Mouse (Mus musculus) embryonic facial prominence, embryonic 15.5 days (tissue): ENCODE measurements around the gene 1700016K19Rik. TPM values are rescaled to one million over a fixed set of nuclear protein-coding genes. Genes with fewer than 3 reads are reported as not detected.
A peak's percentile ranks its signal among the peaks of the same experiment; 100 is the strongest.

Experiments
- ATAC-seq: fragments of 200-750 bp; cut with Nextera tagmentation; 2 replicates; pipeline ENCODE4 v1.8.0; 2017; ENCODE audit warnings: low read depth, moderate TSS enrichment; ENCODE audit not compliant: insufficient number of reproducible peaks, low FRiP score, low TSS enrichment
- H3K27ac ChIP-seq: fragments of 300-500 bp; sonication (generic); replicated peaks from 2 replicates; pipeline ENCODE4 v1.5.1; 2015; ENCODE audit warnings: mild to moderate bottlenecking, inconsistent platforms
- H3K27me3 ChIP-seq: fragments of 300-500 bp; sonication (generic); 2 replicates; pipeline ENCODE4 v1.6.1; 2015; ENCODE audit warnings: inconsistent platforms
- H3K36me3 ChIP-seq: fragments of 300-500 bp; sonication (generic); 2 replicates; pipeline ENCODE4 v1.6.1; 2015; ENCODE audit warnings: mild to moderate bottlenecking, inconsistent platforms
- H3K4me1 ChIP-seq: fragments of 300-500 bp; sonication (generic); 2 replicates; pipeline ENCODE4 v1.6.1; 2015; ENCODE audit warnings: inconsistent platforms
- H3K4me2 ChIP-seq: fragments of 300-500 bp; sonication (generic); replicated peaks from 2 replicates; pipeline ENCODE4 v1.6.1; 2015; ENCODE audit warnings: mild to moderate bottlenecking, inconsistent platforms
- H3K4me3 ChIP-seq: fragments of 300-500 bp; sonication (generic); replicated peaks from 2 replicates; pipeline ENCODE4 v1.5.1; 2015; ENCODE audit warnings: mild to moderate bottlenecking, inconsistent platforms
- H3K9ac ChIP-seq: fragments of 300-500 bp; sonication (generic); 2 replicates; pipeline ENCODE4 v1.6.1; 2015; ENCODE audit warnings: inconsistent platforms
- H3K9me3 ChIP-seq: fragments of 300-500 bp; sonication (generic); replicated peaks from 2 replicates; pipeline ENCODE4 v1.6.1; 2016; ENCODE audit warnings: inconsistent platforms
- WGBS: fragments of 180-500 bp; shearing (Covaris S2); methylation state at CpG from one replicate; pipeline ENCODE4 v1.1.7; 2015; 5-methylcytosine and 5-hydroxymethylcytosine counted together
- polyA plus RNA-seq: library from polyadenylated mRNA; unstranded; fragments of >200 nt; fragmentation: Nextera tagmentation; extraction: Ambion mirVana; gene quantifications from 2 replicates; pipeline ENCODE4 v1.2.1, GENCODE M21; 2015

Gene 1700016K19Rik
- polyA plus RNA-seq = 12.7 and 19.2 TPM in 2 replicates

- Histone ChIP-seq H3K9me3 (no peaks in the 10 kb centered on the region), H3K27ac (no peak within 1 kb of the TSS), H3K4me2 (peak within 1 kb of the TSS; percentile 93), H3K9ac (peak within 1 kb of the TSS; percentile 35; the same call in 1 of the 2 replicates), H3K4me1 (peaks cover 12% of the 10 kb centered on the region), H3K27me3 (peaks cover 4% of the 10 kb centered on the region; the same call in 1 of the 2 replicates), H3K4me3 (peak within 1 kb of the TSS; percentile 61), H3K36me3 (no peaks in the 10 kb centered on the region)
- WGBS = 10% methylated on average over 34 of the region's 36 CpGs
- ATAC-seq = 0 out of 2 replicates have a peak, but pooled peaks have one; percentile 73
Measured at GRCm38 (mm10) chr11:75999440-76000155, at the start of gene 1700016K19Rik. 1700016K19Rik (plus strand) TSS chr11:75999912.

GRCm38 (mm10) chr11:75950459-75950858 lies 49.3 kb upstream of the 1700016K19Rik start:
- ATAC-seq = no peak
- H3K9ac ChIP-seq = no peak overlapping the region

DNA sequence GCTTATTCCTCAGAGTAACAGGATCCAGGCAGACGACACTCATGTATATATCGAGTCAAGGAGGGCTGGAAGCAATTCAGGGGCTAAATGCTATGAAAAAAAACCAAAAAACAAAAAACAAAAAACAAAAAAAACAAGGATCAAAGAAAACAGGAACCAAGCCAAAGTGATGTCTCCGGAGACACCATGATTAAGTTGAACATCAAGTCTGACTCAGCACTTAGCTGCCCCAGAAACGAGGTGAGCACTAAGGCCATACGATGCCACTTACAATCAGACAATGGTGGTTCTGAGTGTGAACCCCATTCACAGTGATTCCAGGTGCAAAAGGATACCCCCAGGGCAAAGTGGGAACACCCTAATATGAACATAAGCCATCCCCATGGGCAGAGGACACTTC lies 47.8 kb upstream of the 1700016K19Rik start:
- no peak for ATAC-seq
- WGBS = 52% methylated on average over 5 of the region's 5 CpGs
- 0 out of 2 replicates have a peak, but pooled peaks cover 4% of the 10 kb centered on the region for H3K4me1 ChIP-seq

More at GRCm38 (mm10) chr11:75950459-75950858, 49.3 kb upstream of the 1700016K19Rik start:
- Histone ChIP-seq H3K4me1 (peaks cover 9% of the 10 kb centered on the region; the same call in 1 of the 2 replicates), H3K4me2 (no peak overlapping the region), H3K27me3 (no peaks in the 10 kb centered on the region), H3K9me3 (no peaks in the 10 kb centered on the region), H3K27ac (no peak overlapping the region), H3K4me3 (no peak overlapping the region), H3K36me3 (no peaks in the 10 kb centered on the region)
- 80% methylated on average over 3 of the region's 3 CpGs for WGBS

GRCm38 (mm10) chr11:75954896-75955295 lies 44.8 kb upstream of the 1700016K19Rik start:
- Histone ChIP-seq H3K4me3 (no peak overlapping the region), H3K27me3 (no peaks in the 10 kb centered on the region), H3K27ac (no peak overlapping the region), H3K36me3 (no peaks in the 10 kb centered on the region), H3K4me2 (no peak overlapping the region), H3K9ac (no peak overlapping the region), H3K4me1 (no peaks in the 10 kb centered on the region), H3K9me3 (no peaks in the 10 kb centered on the region)
- WGBS = 85% methylated on average over 9 of the region's 9 CpGs
- ATAC-seq = no peak

More for the DNA sequence above, 47.8 kb upstream of the 1700016K19Rik start:
- Histone ChIP-seq H3K27me3 (no peaks in the 10 kb centered on the region), H3K9ac (no peak overlapping the region), H3K4me2 (no peak overlapping the region), H3K9me3 (no peaks in the 10 kb centered on the region), H3K36me3 (no peaks in the 10 kb centered on the region), H3K27ac (no peak overlapping the region), H3K4me3 (no peak overlapping the region)

DNA sequence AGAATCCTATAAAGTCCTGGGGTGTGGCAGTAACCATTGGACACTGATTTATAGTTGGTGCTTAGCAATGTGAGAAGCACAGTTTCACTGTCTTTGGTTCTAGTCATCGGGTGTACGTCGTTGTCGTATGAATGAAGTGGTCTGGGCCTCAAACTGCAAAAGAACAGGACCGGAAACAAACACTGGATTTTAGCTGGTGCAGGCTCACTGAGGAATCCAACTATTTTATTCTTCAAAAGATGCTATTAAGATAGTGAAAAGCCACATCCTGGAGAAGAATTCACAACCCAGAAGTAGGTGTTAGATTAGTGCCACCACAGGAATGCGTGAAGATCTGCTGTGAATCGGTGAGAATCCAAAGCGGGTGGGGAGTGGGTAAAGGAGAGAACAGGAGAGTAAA lies 43.1 kb upstream of the 1700016K19Rik start:
- no peak overlapping the region for H3K4me3 ChIP-seq
- no peak overlapping the region for H3K4me2 ChIP-seq
- H3K36me3 ChIP-seq = no peaks in the 10 kb centered on the region
- H3K4me1 ChIP-seq = no peaks in the 10 kb centered on the region
- no peaks in the 10 kb centered on the region for H3K9me3 ChIP-seq
- no peak overlapping the region for H3K9ac ChIP-seq
- no peak overlapping the region for H3K27ac ChIP-seq
- no peak for ATAC-seq
- no peaks in the 10 kb centered on the region for H3K27me3 ChIP-seq
- WGBS = 65% methylated on average over 8 of the region's 8 CpGs

- 86% methylated on average over 17 of the region's 17 CpGs for WGBS
- no peaks in the 10 kb centered on the region for H3K9me3 ChIP-seq
Measured at GRCm38 (mm10) chr11:75957124-75957832, 42.4 kb upstream of the 1700016K19Rik start.

GRCm38 (mm10) chr11:75961782-75962181 lies 37.9 kb upstream of the 1700016K19Rik start:
- Histone ChIP-seq H3K27ac (no peak overlapping the region), H3K4me3 (no peak overlapping the region), H3K27me3 (0 out of 2 replicates have a peak, but pooled peaks cover 6% of the 10 kb centered on the region), H3K4me2 (no peak overlapping the region), H3K9ac (no peak overlapping the region), H3K4me1 (peaks cover 23% of the 10 kb centered on the region), H3K9me3 (no peaks in the 10 kb centered on the region), H3K36me3 (no peaks in the 10 kb centered on the region)
- no peak for ATAC-seq
- 87% methylated on average over 7 of the region's 7 CpGs for WGBS

More at GRCm38 (mm10) chr11:75957124-75957832, 42.4 kb upstream of the 1700016K19Rik start:
- ATAC-seq = no peak
- H3K36me3 ChIP-seq = no peaks in the 10 kb centered on the region
- H3K4me1 ChIP-seq = no peaks in the 10 kb centered on the region
- H3K4me3 ChIP-seq = no peak overlapping the region
- H3K27ac ChIP-seq = no peak overlapping the region
- H3K27me3 ChIP-seq = no peaks in the 10 kb centered on the region
- H3K4me2 ChIP-seq = no peak overlapping the region
- no peak overlapping the region for H3K9ac ChIP-seq

GRCm38 (mm10) chr11:75963730-75964475 lies 35.8 kb upstream of the 1700016K19Rik start:
- 0 out of 2 replicates have a peak, but pooled peaks cover 15% of the 10 kb centered on the region for H3K27me3 ChIP-seq
- H3K27ac ChIP-seq = no peak overlapping the region
- ATAC-seq = no peak
- WGBS = 31% methylated on average over 11 of the region's 11 CpGs
- no peaks in the 10 kb centered on the region for H3K9me3 ChIP-seq
- no peak overlapping the region for H3K9ac ChIP-seq
- no peak overlapping the region for H3K4me3 ChIP-seq
- H3K36me3 ChIP-seq = no peaks in the 10 kb centered on the region
- H3K4me2 ChIP-seq = no peak overlapping the region
- peaks cover 30% of the 10 kb centered on the region for H3K4me1 ChIP-seq

DNA sequence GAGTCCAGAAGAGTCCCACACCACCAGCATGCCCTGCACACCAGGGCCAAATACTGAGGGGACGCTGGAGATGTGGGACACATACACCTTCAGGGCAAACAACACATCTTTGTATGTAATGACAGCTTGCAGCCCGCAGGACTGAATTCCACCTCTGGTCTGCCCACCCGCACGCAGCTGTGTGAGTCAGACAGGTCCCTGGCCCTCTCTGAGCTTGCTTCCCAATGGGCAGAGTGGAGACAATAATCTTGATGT lies 35.3 kb upstream of the 1700016K19Rik start:
- no peak for ATAC-seq
- H3K9ac ChIP-seq = no peak overlapping the region
- H3K4me3 ChIP-seq = no peak overlapping the region
- H3K27ac ChIP-seq = no peak overlapping the region
- H3K36me3 ChIP-seq = no peaks in the 10 kb centered on the region
- no peaks in the 10 kb centered on the region for H3K9me3 ChIP-seq
- H3K4me1 ChIP-seq = peaks cover 30% of the 10 kb centered on the region
- no peak overlapping the region for H3K4me2 ChIP-seq
- WGBS = 35% methylated on average over 4 of the region's 4 CpGs
- 0 out of 2 replicates have a peak, but pooled peaks cover 15% of the 10 kb centered on the region for H3K27me3 ChIP-seq

GRCm38 (mm10) chr11:75965674-75966400 lies 33.9 kb upstream of the 1700016K19Rik start:
- peak overlapping the region; percentile 55 for H3K4me3 ChIP-seq
- 0 out of 2 replicates have a peak, but pooled peaks cover 15% of the 10 kb centered on the region for H3K27me3 ChIP-seq
- H3K27ac ChIP-seq = no peak overlapping the region; the same call in 1 of the 2 replicates
- no peak for ATAC-seq
- peak overlapping the region; percentile 26; the same call in 1 of the 2 replicates for H3K9ac ChIP-seq
- H3K4me2 ChIP-seq = peak overlapping the region; percentile 97
- no peaks in the 10 kb centered on the region for H3K9me3 ChIP-seq
- no peaks in the 10 kb centered on the region for H3K36me3 ChIP-seq
- WGBS = 9% methylated on average over 28 of the region's 28 CpGs
- H3K4me1 ChIP-seq = peaks cover 30% of the 10 kb centered on the region
